Mouse (Mus musculus) hindbrain, embryonic 10.5 days (tissue): ENCODE results near the gene Gpc6. TPM values are rescaled to one million over a fixed set of nuclear protein-coding genes. Genes with fewer than 3 reads are reported as not detected.

Experiments
- DNase-seq: peaks from one replicate; pipeline ENCODE4 v3.0.0-alpha.2; 2017; ENCODE audit warnings: low spot score
- H3K27ac ChIP-seq: fragments of 300-500 bp; sonication (generic); 2 replicates; pipeline ENCODE4 v1.5.1; 2016; ENCODE audit warnings: mild to moderate bottlenecking, moderate library complexity
- H3K27me3 ChIP-seq: fragments of 300-500 bp; sonication (generic); 2 replicates; pipeline ENCODE4 v1.6.1; 2016; ENCODE audit warnings: mild to moderate bottlenecking; ENCODE audit not compliant: poor library complexity, insufficient read depth, severe bottlenecking
- H3K36me3 ChIP-seq: fragments of 300-500 bp; sonication (generic); 2 replicates; pipeline ENCODE4 v1.6.1; 2016; ENCODE audit warnings: mild to moderate bottlenecking, moderate library complexity
- H3K4me1 ChIP-seq: fragments of 300-500 bp; sonication (generic); replicated peaks from 2 replicates; pipeline ENCODE4 v1.6.1; 2016; ENCODE audit warnings: mild to moderate bottlenecking
- H3K4me3 ChIP-seq: fragments of 300-500 bp; sonication (generic); 2 replicates; pipeline ENCODE4 v1.5.1; 2016; ENCODE audit warnings: mild to moderate bottlenecking, moderate library complexity
- H3K9me3 ChIP-seq: fragments of 300-500 bp; sonication (generic); 2 replicates; pipeline ENCODE4 v1.6.1; 2016; ENCODE audit warnings: mild to moderate bottlenecking, moderate library complexity
- WGBS: fragments of 180-500 bp; shearing (Covaris S2); methylation state at CpG from one replicate; pipeline ENCODE4 v1.1.7; 2016; 5-methylcytosine and 5-hydroxymethylcytosine counted together
- polyA plus RNA-seq: library from polyadenylated mRNA; unstranded; fragments of >200 nt; fragmentation: Nextera tagmentation; extraction: Ambion mirVana; gene quantifications from 2 replicates; pipeline ENCODE4 v1.2.1, GENCODE M21; 2016

The Gpc6 gene
- polyA plus RNA-seq, 1 experiment from 2014 or later: 34.3 TPM

DNA sequence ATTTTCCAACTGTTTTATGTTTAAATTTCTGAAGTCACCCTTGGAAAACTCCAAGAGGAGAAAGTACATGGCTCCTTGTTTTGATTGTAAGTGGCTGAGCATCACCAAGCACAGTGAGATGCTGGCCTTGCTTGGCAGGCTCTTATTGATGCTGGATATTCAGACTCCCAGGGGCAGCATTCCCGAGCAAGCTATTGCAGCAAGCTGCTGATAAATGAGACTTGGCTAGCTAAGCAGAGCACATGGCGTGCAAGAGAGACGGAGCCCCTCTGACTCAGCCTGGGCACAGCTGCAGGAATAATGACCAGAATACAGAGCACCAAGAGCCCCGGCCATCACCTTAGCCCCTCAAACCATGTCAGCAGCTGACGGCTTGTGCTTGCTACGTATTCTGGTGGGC, 1036.2 kb downstream of the Gpc6 start:
- WGBS: 69% methylated on average over 6 of the region's 6 CpGs
- no peak overlapping the region for H3K4me3 ChIP-seq
- H3K27ac ChIP-seq: no peak overlapping the region
- no peaks in the 10 kb centered on the region for H3K9me3 ChIP-seq
- DNase-seq: no peak
- H3K36me3 ChIP-seq: no peaks in the 10 kb centered on the region
- H3K27me3 ChIP-seq: no peaks in the 10 kb centered on the region
- 0 out of 2 replicates have a peak, but pooled peaks cover 4% of the 10 kb centered on the region for H3K4me1 ChIP-seq

DNA sequence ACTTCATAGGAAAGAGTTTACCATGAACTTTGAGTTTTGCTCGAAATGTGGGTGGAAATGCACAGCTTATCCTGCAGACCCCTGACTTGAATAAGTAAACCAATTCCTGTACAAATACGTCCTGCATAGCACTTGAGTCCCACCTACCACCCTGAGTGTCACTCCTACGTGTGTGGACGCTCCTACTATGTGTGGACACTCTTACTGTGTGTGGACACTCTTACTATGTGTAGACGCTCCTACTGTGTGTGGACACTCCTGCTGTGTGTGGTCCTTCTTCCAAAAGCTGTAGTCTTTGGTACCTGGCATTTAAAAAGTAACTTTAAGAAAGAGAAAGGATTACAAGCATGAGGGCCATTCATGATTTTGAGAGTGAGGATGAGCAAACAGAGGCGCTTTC, 1036.7 kb downstream of the Gpc6 start:
- 95% methylated on average over 6 of the region's 6 CpGs for WGBS
- no peak for DNase-seq
- Histone ChIP-seq H3K27me3 (no peaks in the 10 kb centered on the region), H3K27ac (no peak overlapping the region), H3K4me1 (0 out of 2 replicates have a peak, but pooled peaks cover 4% of the 10 kb centered on the region), H3K36me3 (no peaks in the 10 kb centered on the region), H3K9me3 (no peaks in the 10 kb centered on the region), H3K4me3 (no peak overlapping the region)

DNA sequence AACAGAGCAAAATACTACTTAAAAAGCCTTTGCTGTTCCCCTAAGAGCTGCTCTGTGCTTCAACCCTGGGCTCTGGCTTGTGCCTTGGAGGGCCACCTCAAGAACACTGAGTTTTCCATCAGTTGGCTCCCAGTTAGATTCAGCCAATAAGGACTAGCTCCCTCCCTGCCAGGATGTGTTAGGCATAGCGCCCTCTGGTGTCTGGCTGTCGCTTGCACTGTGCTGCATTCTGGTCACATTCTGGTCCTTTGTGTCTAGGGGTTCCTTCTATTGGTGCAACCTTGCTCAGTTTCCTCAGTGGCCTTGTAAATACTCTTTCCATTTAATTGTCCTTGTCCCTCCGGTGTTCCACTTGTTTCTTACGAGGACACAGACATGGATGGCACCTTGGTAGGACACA, 1037.3 kb downstream of the Gpc6 start:
- H3K27me3 ChIP-seq: no peaks in the 10 kb centered on the region
- H3K9me3 ChIP-seq: no peaks in the 10 kb centered on the region
- no peaks in the 10 kb centered on the region for H3K36me3 ChIP-seq
- H3K4me3 ChIP-seq: no peak overlapping the region
- 52% methylated on average over 4 of the region's 4 CpGs for WGBS
- no peak overlapping the region for H3K27ac ChIP-seq
- peak; percentile 58 for DNase-seq
- H3K4me1 ChIP-seq: 0 out of 2 replicates have a peak, but pooled peaks cover 4% of the 10 kb centered on the region

DNA sequence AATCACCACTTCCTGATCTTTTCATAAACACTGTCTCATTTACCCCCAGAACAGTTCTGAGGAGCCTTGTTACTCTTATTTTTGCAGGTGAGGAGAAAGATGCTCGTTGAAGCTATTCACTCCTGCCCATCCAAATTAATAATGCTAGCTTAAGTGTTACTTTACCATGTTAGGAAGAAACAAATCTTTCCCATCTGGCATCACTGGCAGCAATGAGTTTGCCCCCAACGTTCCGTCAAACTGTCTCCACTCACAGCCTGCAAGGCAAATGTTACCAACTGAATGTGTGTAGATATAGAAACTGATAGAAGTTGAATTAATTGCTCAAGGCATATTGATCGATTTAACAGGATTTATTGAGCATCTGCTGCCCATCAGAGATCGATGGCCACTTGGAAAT, 1047.5 kb downstream of the Gpc6 start:
- Histone ChIP-seq H3K4me3 (no peak overlapping the region), H3K36me3 (peaks cover 12% of the 10 kb centered on the region; the same call in 1 of the 2 replicates), H3K27ac (no peak overlapping the region), H3K9me3 (no peaks in the 10 kb centered on the region), H3K27me3 (no peaks in the 10 kb centered on the region), H3K4me1 (no peaks in the 10 kb centered on the region)
- DNase-seq: no peak
- WGBS: 92% methylated on average over 5 of the region's 5 CpGs

DNA sequence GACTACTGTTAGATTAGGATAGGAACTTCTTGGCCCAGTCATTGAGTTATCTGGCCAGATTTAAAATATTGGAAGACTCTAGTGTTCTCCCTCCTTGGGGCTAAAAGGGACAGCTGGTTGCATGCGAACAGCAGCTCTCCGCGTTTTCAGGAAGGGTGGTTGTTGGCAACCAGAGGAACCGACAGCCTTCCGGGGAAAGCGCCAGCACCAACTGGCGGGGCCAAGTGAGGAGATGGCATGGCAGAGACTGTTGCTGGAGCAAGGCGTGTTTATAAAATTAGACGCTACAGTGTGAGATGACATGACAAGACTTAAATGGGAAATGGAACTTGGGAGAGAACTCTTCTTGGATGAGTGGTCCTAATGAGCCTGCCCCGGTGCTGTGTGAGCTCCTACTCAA, 1056.4 kb downstream of the Gpc6 start:
- 94% methylated on average over 10 of the region's 10 CpGs for WGBS
- DNase-seq: no peak
- Histone ChIP-seq H3K4me1 (no peaks in the 10 kb centered on the region), H3K9me3 (no peaks in the 10 kb centered on the region), H3K4me3 (no peak overlapping the region), H3K27me3 (no peaks in the 10 kb centered on the region), H3K27ac (no peak overlapping the region), H3K36me3 (0 out of 2 replicates have a peak, but pooled peaks cover 3% of the 10 kb centered on the region)

DNA sequence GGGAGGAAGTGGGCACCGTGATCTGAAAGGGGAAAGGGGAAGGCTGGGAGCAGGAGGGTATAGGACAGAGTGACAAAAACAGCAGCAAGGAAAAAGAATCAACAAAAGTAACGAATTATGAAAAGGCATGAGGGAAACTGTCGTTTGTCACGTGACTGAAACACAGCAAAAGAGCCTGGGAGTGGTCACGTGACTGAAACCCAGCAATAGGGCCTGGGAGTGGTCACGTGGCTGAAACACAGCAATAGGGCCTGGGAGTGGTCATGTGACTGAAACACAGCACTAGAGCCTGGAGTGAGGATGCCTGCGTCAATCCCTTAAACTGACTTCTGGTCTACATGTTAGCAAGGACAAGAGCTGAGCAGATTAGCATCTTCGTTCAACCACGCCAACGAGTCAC, 1063.3 kb downstream of the Gpc6 start:
- Histone ChIP-seq H3K36me3 (no peaks in the 10 kb centered on the region), H3K4me3 (no peak overlapping the region), H3K27me3 (no peaks in the 10 kb centered on the region), H3K9me3 (no peaks in the 10 kb centered on the region), H3K27ac (no peak overlapping the region), H3K4me1 (peaks cover 15% of the 10 kb centered on the region)
- WGBS: 91% methylated on average over 10 of the region's 10 CpGs
- no peak for DNase-seq

DNA sequence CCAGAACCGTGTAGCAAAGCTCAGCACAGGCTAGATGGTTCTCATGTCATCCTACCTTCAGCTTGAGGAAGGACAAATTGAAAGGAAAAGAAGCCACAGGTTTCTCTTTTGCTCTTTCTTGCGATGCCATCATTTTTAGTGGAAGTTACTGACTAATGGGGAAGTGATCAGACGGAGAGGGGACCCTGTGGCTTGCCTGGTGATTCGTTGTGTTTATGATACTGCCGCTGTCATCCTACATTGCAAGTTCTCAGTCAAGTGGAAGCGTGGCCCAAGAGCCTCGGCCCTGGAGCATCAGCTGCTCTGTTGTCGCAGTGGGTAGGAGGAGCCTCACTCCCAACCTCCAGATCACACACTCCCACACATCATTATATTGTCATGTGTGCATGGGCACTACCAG, 1065.1 kb downstream of the Gpc6 start:
- WGBS: 88% methylated on average over 8 of the region's 8 CpGs
- DNase-seq: no peak
- Histone ChIP-seq H3K4me1 (peaks cover 15% of the 10 kb centered on the region), H3K4me3 (no peak overlapping the region), H3K9me3 (no peaks in the 10 kb centered on the region), H3K27me3 (no peaks in the 10 kb centered on the region), H3K27ac (no peak overlapping the region), H3K36me3 (no peaks in the 10 kb centered on the region)

DNA sequence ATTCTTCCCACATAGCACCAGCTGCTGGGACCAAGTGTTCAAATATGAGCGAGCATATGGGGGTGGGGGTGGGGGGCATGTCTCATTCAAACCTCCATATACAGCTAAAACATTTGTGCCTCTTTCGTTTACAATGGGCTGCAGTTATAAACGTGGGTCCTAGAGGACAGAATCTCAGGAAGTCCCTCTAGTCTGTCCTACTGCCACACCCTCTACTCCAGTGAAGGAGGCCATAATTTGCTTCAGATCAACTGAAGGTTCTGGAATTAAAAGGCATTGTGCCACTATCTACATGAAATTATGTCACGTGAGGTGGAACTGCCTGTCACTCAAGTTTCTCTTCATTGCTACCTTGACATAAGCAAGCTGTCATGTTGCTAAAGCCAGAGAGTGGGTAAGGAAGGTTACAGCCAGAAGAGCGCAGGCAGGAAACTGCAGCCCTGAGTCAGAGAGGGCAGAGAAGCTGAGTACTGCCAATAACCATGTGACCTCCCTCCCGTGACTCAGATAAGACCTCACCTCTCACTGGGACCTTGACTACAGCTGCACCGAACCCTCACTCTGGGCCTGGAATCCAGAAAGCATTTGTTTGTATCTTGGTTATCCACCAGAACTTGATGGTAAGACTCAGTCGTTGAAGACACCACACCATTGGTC, 1067.6 kb downstream of the Gpc6 start:
- DNase-seq: no peak
- H3K27ac ChIP-seq: no peak overlapping the region
- H3K9me3 ChIP-seq: no peaks in the 10 kb centered on the region
- peaks cover 15% of the 10 kb centered on the region for H3K4me1 ChIP-seq
- no peaks in the 10 kb centered on the region for H3K36me3 ChIP-seq
- no peak overlapping the region for H3K4me3 ChIP-seq
- no peaks in the 10 kb centered on the region for H3K27me3 ChIP-seq
- 81% methylated on average over 8 of the region's 8 CpGs for WGBS

DNA sequence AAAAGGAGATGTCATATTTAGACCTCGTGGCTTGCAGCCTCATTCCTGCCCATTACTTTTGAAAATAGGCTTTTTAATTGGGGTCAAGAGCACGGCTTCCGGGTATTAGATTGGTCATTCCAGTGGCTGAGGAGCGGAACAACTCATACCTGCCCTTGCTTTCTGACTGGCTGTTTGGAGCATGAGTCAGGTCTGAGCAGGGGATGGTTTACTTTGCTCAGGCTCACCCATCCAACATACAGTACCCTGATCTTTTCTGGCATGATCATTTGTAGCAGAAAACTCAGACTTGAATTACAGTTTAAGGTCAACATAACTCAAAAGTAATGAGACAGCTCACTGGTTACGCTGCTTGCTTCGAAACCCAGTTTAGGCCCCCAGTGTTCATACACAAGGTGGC, 1068.7 kb downstream of the Gpc6 start:
- WGBS: 87% methylated on average over 6 of the region's 6 CpGs
- H3K27me3 ChIP-seq: no peaks in the 10 kb centered on the region

DNA sequence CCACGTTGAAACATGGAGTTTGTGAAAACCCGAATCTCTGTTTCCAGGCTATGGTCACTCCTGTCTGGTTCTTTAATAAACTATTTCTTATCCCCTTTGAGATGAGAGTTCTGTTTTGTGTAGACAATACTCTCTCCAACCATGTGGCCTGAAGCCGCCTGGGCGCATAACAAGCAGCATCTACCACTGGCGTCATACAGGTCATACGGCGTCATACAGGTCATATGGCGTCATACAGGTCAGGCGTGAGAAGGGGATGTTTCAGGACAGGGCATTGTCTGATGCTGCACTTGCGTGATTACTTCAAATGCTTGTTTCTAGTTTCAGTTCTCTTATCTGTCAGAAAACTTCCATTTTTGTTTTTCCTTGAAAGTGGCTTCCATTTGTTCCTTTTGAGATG, 1079.3 kb downstream of the Gpc6 start:
- Histone ChIP-seq H3K4me1 (peaks cover 19% of the 10 kb centered on the region), H3K9me3 (no peaks in the 10 kb centered on the region), H3K27ac (no peak overlapping the region), H3K27me3 (peaks cover 31% of the 10 kb centered on the region), H3K4me3 (no peak overlapping the region), H3K36me3 (no peaks in the 10 kb centered on the region)
- DNase-seq: no peak
- WGBS: 92% methylated on average over 10 of the region's 10 CpGs

More for the DNA sequence above, 1068.7 kb downstream of the Gpc6 start:
- H3K36me3 ChIP-seq: no peaks in the 10 kb centered on the region
- no peaks in the 10 kb centered on the region for H3K9me3 ChIP-seq
- DNase-seq: no peak
- H3K27ac ChIP-seq: no peak overlapping the region
- peaks cover 16% of the 10 kb centered on the region for H3K4me1 ChIP-seq
- H3K4me3 ChIP-seq: no peak overlapping the region

DNA sequence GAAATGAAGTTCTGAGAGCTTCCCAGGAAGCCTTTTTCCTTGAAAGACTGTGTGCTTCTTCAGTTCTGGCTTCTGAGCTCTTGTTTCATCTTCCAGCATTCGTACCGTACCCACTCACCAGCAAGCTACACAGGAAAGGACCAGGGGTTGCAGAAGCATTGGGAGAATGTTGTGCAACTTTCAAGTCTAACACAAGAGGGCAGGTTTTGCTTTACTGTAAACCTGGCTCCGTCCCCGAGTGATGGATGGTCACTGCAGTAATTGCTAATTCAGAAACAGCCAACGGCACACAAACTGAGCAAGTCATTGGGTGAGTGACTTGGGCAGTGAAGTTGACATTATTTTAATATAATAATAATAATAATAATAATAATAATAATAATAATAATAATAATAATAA, 1080.6 kb downstream of the Gpc6 start:
- peak; percentile 39 for DNase-seq
- WGBS: 35% methylated on average over 5 of the region's 5 CpGs
- Histone ChIP-seq H3K27ac (no peak overlapping the region), H3K27me3 (peaks cover 23% of the 10 kb centered on the region), H3K36me3 (no peaks in the 10 kb centered on the region), H3K4me1 (peaks cover 19% of the 10 kb centered on the region), H3K9me3 (no peaks in the 10 kb centered on the region), H3K4me3 (no peak overlapping the region)

DNA sequence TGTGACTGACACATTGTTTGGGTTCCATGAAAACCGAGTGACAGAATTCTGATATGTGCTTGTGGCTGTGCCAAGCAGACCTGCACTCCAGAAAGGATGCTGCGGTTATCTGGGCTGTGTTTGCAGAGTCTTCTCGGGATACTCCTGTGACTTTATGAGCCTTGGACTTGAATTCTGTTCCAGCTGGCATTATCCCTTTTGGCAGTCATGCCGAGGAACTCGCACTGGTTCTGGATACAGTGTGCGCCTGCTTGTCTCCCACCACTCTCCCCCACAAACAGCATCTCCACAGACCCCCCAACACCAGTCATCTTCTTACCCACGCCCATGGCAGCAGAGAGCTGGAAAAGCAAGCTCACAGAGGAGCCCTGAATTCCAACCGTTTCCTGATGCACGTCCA, 1084.4 kb downstream of the Gpc6 start:
- H3K36me3 ChIP-seq: no peaks in the 10 kb centered on the region
- WGBS: 84% methylated on average over 9 of the region's 9 CpGs
- no peak overlapping the region for H3K4me3 ChIP-seq
- no peaks in the 10 kb centered on the region for H3K4me1 ChIP-seq
- no peak overlapping the region for H3K27ac ChIP-seq
- no peak for DNase-seq
- no peaks in the 10 kb centered on the region for H3K9me3 ChIP-seq
- peaks cover 3% of the 10 kb centered on the region; the same call in 1 of the 2 replicates for H3K27me3 ChIP-seq

DNA sequence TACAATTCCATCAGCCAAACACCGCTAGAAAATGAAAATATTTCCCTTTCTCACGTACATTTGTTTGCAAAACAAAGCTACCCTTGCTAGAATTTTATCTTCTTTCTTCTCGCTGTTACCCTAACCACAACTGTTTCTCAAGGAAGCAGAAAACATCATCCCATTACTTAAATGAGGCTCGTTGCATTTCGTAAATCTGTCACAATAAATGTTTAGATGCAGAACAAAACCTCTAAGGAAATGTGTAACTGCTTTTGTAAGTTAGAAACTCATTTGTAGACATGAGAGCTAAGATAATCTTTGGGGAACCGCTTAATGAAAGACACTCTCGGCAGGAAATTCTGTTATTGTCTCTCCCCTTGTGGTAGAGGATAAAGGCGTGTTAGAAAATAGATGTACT, 1088.1 kb downstream of the Gpc6 start:
- H3K36me3 ChIP-seq: no peaks in the 10 kb centered on the region
- no peak overlapping the region for H3K27ac ChIP-seq
- H3K4me1 ChIP-seq: no peaks in the 10 kb centered on the region
- whole genome bisulfite sequencing: 84% methylated on average over 8 of the region's 8 CpGs
- H3K4me3 ChIP-seq: no peak overlapping the region
- H3K9me3 ChIP-seq: no peaks in the 10 kb centered on the region
- H3K27me3 ChIP-seq: no peaks in the 10 kb centered on the region
- DNase-seq: no peak

DNA sequence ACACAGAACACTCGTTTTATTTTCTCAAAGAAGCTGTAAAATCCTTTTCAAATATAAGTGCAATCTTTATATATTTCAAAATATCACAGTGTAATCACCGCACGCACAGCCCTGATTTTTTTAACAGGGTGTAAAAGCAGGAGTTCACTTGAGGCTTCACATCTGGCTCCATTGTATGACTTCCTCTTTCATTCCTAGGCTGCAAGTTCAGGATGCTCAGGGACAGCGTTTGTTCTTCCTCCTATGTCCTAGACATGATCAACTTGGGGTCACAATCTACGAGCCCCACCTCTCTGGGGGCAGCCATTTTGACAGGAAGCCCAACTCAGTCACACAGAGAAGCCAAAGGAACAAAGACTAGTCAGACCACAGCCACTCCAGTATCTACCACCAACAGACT, 1094.2 kb downstream of the Gpc6 start:
- Histone ChIP-seq H3K4me3 (no peak overlapping the region), H3K36me3 (no peaks in the 10 kb centered on the region), H3K27ac (no peak overlapping the region), H3K9me3 (no peaks in the 10 kb centered on the region), H3K4me1 (no peaks in the 10 kb centered on the region), H3K27me3 (no peaks in the 10 kb centered on the region)
- DNase-seq: no peak
- 82% methylated on average over 5 of the region's 5 CpGs for WGBS
